Mouse (Mus musculus): Measurements from ENCODE around the gene Spaca6. TPM values are rescaled to one million over a fixed set of nuclear protein-coding genes. Genes with fewer than 3 reads are reported as not detected.

Gene Spaca6
- polyA plus RNA-seq, 1 experiment, result 81.0 TPM

DNA sequence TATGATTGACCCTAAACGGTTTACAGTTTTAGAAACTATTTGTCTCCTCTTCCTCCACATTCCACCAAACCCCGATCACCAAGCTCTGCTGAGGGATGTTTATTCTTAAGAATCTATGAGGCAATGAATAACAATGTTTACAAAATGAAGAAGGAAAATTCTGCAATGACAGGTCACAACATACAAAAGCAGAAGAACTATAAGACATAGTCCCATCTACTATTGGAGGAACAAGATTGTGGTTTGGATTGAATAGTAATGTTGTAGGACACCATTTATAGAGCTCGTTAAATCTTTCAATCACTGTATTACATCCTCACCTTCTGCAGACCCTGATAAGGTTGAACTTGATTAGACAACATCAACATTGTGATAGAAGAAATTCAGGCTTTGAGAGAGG is 55.7 kb downstream of the Spaca6 start:
- Histone ChIP-seq H3K27ac (ENCODE audit: insufficient read depth, low read length) (no peak overlapping the region), H3K9ac (ENCODE audit: low read depth, poor library complexity, severe bottlenecking) (no peak overlapping the region), H3K9me3 (replicated peaks; ENCODE audit: control insufficient read depth, insufficient read depth, low read length, poor library complexity, severe bottlenecking) (no peaks in the 10 kb centered on the region), H3K27me3 (ENCODE audit: control insufficient read depth, insufficient read depth, low read length, poor library complexity, severe bottlenecking) (no peaks in the 10 kb centered on the region), H3K36me3 (ENCODE audit: control insufficient read depth, insufficient read depth, low read length, poor library complexity, severe bottlenecking) (no peaks in the 10 kb centered on the region), H3K4me1 (ENCODE audit: control insufficient read depth, insufficient read depth, low read length) (no peaks in the 10 kb centered on the region), H3K4me3 (ENCODE audit: low read depth, low read length) (no peak overlapping the region)
- TF ChIP-seq EP300 (IDR thresholded peaks at IDR 0.05; ENCODE audit: insufficient read depth, low read depth, low read length) (no peak), CTCF (IDR thresholded peaks at IDR 0.05; ENCODE audit: low read depth, low read length) (no peak), POLR2A (IDR thresholded peaks at IDR 0.05; ENCODE audit: insufficient read depth, low read length) (no peak)

DNA sequence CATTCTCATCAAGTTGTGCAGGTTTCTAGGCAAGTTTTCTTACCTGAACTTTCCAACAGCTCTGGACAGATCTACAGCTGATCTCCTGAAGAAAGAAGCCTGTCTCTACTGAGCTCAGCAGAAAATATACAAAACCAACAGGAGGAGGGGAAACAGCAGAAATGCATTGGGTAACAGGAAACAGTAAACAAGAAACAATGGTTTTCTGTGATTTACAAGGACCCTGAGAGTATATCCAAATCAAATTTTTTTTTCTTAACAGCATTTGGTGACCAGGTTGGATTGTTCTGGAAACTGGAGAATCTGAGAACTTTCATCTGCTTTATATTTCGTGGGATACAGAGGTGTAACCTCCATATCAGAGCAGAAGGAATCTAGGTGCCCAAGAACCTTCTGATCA is 56.9 kb downstream of the Spaca6 start, which contains the start of gene Fpr1:
TSS of gene Fpr1 (minus strand) at position 101 of the 400 bp plus-strand sequence.
- Histone ChIP-seq H3K27me3 (ENCODE audit: control insufficient read depth, insufficient read depth, low read length, poor library complexity, severe bottlenecking) (no peaks in the 10 kb centered on the region), H3K27ac (ENCODE audit: insufficient read depth, low read length) (no peak within 1 kb of the TSS), H3K36me3 (ENCODE audit: control insufficient read depth, insufficient read depth, low read length, poor library complexity, severe bottlenecking) (no peaks in the 10 kb centered on the region), H3K9ac (ENCODE audit: low read depth, poor library complexity, severe bottlenecking) (no peak within 1 kb of the TSS), H3K4me1 (ENCODE audit: control insufficient read depth, insufficient read depth, low read length) (no peaks in the 10 kb centered on the region), H3K9me3 (replicated peaks; ENCODE audit: control insufficient read depth, insufficient read depth, low read length, poor library complexity, severe bottlenecking) (no peaks in the 10 kb centered on the region), H3K4me3 (ENCODE audit: low read depth, low read length) (no peak within 1 kb of the TSS)
- no peak for TF ChIP-seq CTCF (IDR thresholded peaks at IDR 0.05; ENCODE audit: low read depth, low read length)
- TF ChIP-seq EP300 (IDR thresholded peaks at IDR 0.05; ENCODE audit: insufficient read depth, low read depth, low read length), result no peak
- no peak for TF ChIP-seq POLR2A (IDR thresholded peaks at IDR 0.05; ENCODE audit: insufficient read depth, low read length)

GRCm38 (mm10) chr17:17887774-17888248 is 60.9 kb downstream of the Spaca6 start, which contains the start of the genes Fpr2 and Fpr3:
Gene Fpr2 (plus strand): TSS chr17:17887824.
Gene Fpr3 (plus strand): TSS chr17:17887852.
- Histone ChIP-seq H3K4me1 (ENCODE audit: control insufficient read depth, insufficient read depth, low read length) (no peaks in the 10 kb centered on the region), H3K4me3 (ENCODE audit: low read depth, low read length) (no peak within 1 kb of the TSS), H3K27me3 (ENCODE audit: control insufficient read depth, insufficient read depth, low read length, poor library complexity, severe bottlenecking) (no peaks in the 10 kb centered on the region), H3K36me3 (ENCODE audit: control insufficient read depth, insufficient read depth, low read length, poor library complexity, severe bottlenecking) (no peaks in the 10 kb centered on the region), H3K9me3 (replicated peaks; ENCODE audit: control insufficient read depth, insufficient read depth, low read length, poor library complexity, severe bottlenecking) (no peaks in the 10 kb centered on the region), H3K9ac (ENCODE audit: low read depth, poor library complexity, severe bottlenecking) (no peak within 1 kb of the TSS), H3K27ac (ENCODE audit: insufficient read depth, low read length) (no peak within 1 kb of the TSS)
- no peak for TF ChIP-seq EP300 (IDR thresholded peaks at IDR 0.05; ENCODE audit: insufficient read depth, low read depth, low read length)
- TF ChIP-seq CTCF (IDR thresholded peaks at IDR 0.05; ENCODE audit: low read depth, low read length), result no peak
- no peak for TF ChIP-seq POLR2A (IDR thresholded peaks at IDR 0.05; ENCODE audit: insufficient read depth, low read length)

GRCm38 (mm10) chr17:17889732-17890425 is 62.9 kb downstream of the Spaca6 start:
- H3K4me3 ChIP-seq (ENCODE audit: low read depth, low read length), result no peak overlapping the region
- no peaks in the 10 kb centered on the region for H3K9me3 ChIP-seq (replicated peaks; ENCODE audit: control insufficient read depth, insufficient read depth, low read length, poor library complexity, severe bottlenecking)
- H3K27me3 ChIP-seq (ENCODE audit: control insufficient read depth, insufficient read depth, low read length, poor library complexity, severe bottlenecking), result no peaks in the 10 kb centered on the region
- H3K4me1 ChIP-seq (ENCODE audit: control insufficient read depth, insufficient read depth, low read length), result no peaks in the 10 kb centered on the region
- H3K27ac ChIP-seq (ENCODE audit: insufficient read depth, low read length), result no peak overlapping the region
- no peaks in the 10 kb centered on the region for H3K36me3 ChIP-seq (ENCODE audit: control insufficient read depth, insufficient read depth, low read length, poor library complexity, severe bottlenecking)
- H3K9ac ChIP-seq (ENCODE audit: low read depth, poor library complexity, severe bottlenecking), result no peak overlapping the region
- TF ChIP-seq CTCF (IDR thresholded peaks at IDR 0.05; ENCODE audit: low read depth, low read length), result no peak
- no peak for TF ChIP-seq POLR2A (IDR thresholded peaks at IDR 0.05; ENCODE audit: insufficient read depth, low read length)
- no peak for TF ChIP-seq EP300 (IDR thresholded peaks at IDR 0.05; ENCODE audit: insufficient read depth, low read depth, low read length)

Other genes with a start within 250 kb of the Spaca6 start
- 60.5 and 63.5 TPM in 2 replicates for gene Lnpep, start 202.1 kb upstream of the Spaca6 start, polyA plus RNA-seq (2011; ENCODE audit: insufficient read depth, insufficient read length, low read depth, missing spikeins)
- gene Vmn2r90, start 123.4 kb upstream of the Spaca6 start, polyA plus RNA-seq (2011; ENCODE audit: insufficient read depth, insufficient read length, low read depth, missing spikeins), result not detected in 2 replicates
- not detected in 2 replicates for gene Has1, start 28.0 kb downstream of the Spaca6 start, polyA plus RNA-seq (2011; ENCODE audit: insufficient read depth, insufficient read length, low read depth, missing spikeins)
- not detected in 2 replicates for gene Fpr1, start 56.8 kb downstream of the Spaca6 start, polyA plus RNA-seq (2011; ENCODE audit: insufficient read depth, insufficient read length, low read depth, missing spikeins)
- gene Fpr2, start 60.7 kb downstream of the Spaca6 start, polyA plus RNA-seq (2011; ENCODE audit: insufficient read depth, insufficient read length, low read depth, missing spikeins), result not detected in 2 replicates
- gene Fpr3, start 60.7 kb downstream of the Spaca6 start, polyA plus RNA-seq (2011; ENCODE audit: insufficient read depth, insufficient read length, low read depth, missing spikeins), result not detected in 2 replicates
- not detected in 2 replicates for gene Fpr-rs4, start 194.6 kb downstream of the Spaca6 start, polyA plus RNA-seq (2011; ENCODE audit: insufficient read depth, insufficient read length, low read depth, missing spikeins)
- gene Vmn2r124, start 222.3 kb downstream of the Spaca6 start, polyA plus RNA-seq (2011; ENCODE audit: insufficient read depth, insufficient read length, low read depth, missing spikeins), result 0.13 and 0.20 TPM in 2 replicates